Comparison of ENCODE assay signal across 26 mouse cellular contexts in genomic region chr14:14513498-14513897, GRCm38 (mm10).
A peak's percentile ranks its signal among the peaks of the same experiment; 100 is the strongest.
DNase-seq lines count a peak whose midpoint lies in the region; ATAC-seq and TF ChIP-seq lines count a peak whose summit lies in the region.
"Had no signal": no experiment of that assay in that cellular context is flagged by ENCODE, and none has a peak within 500 bp of the region (broad histone marks: within the 10 kb centered on the region; RNA-seq: fewer than 3 reads in every experiment).

No protein-coding gene starts in this region.

- WGBS in intestine, postnatal 0 days = 61% methylated on average over 3 of the region's 3 CpGs
- WGBS in limb, embryonic 10.5 days = 88% methylated on average over 3 of the region's 3 CpGs

- no peak overlapping the region for H3K9ac ChIP-seq in intestine, postnatal 0 days (ENCODE audit: low read depth, low read length)
- H3K9ac ChIP-seq: embryonic facial prominence, embryonic 13.5 days; embryonic facial prominence, embryonic 15.5 days; forebrain, embryonic 12.5 days had no signal

- H3K27ac ChIP-seq in intestine, postnatal 0 days (ENCODE audit: low read depth, low read length) = no peak overlapping the region
- no peak overlapping the region for H3K27ac ChIP-seq in limb, embryonic 10.5 days
- H3K27ac ChIP-seq: embryonic facial prominence, embryonic 13.5 days; embryonic facial prominence, embryonic 15.5 days; forebrain, embryonic 10.5 days; forebrain, embryonic 12.5 days had no signal

- peak; percentile 68 for ATAC-seq in granulocyte monocyte progenitor cell, adult 5-6 weeks (replicated peaks; ENCODE audit: poor library complexity, severe bottlenecking)
- peak; percentile 53 for ATAC-seq in megakaryocyte progenitor cell, adult 5-6 weeks (replicated peaks; ENCODE audit: poor library complexity)
- ATAC-seq in intestine, postnatal 0 days = no peak
- ATAC-seq: activated CD4-positive, CD25-positive, alpha-beta regulatory T cell, adult 4 months; forebrain, embryonic 14.5 days; forebrain, embryonic 16.5 days; Patski had no signal

- no peaks in the 10 kb centered on the region for H3K9me3 ChIP-seq in intestine, postnatal 0 days (ENCODE audit: control insufficient read depth)
- H3K9me3 ChIP-seq in limb, embryonic 10.5 days (replicated peaks) = no peaks in the 10 kb centered on the region
- H3K9me3 ChIP-seq: embryonic facial prominence, embryonic 13.5 days; embryonic facial prominence, embryonic 15.5 days; forebrain, embryonic 10.5 days; forebrain, embryonic 12.5 days had no signal

- DNase-seq in 3T3-L1 (ENCODE audit: low read depth, low spot score) (peak; percentile 8), 416B (ENCODE audit: low read depth) (peak; percentile 90), MN1 (ENCODE audit: low spot score) (no peak)
- DNase-seq in adrenal gland, adult 8-10 months = no peak
- DNase-seq in limb, embryonic 10.5 days (ENCODE audit: low spot score) = no peak
- DNase-seq: adrenal gland, postnatal 10 days; adrenal gland, postnatal 25 days; cerebellum, adult 11 months; cerebellum, adult 18-20 months; cerebellum, adult 8-10 months; cerebellum, adult 9-11 months; cerebellum, postnatal 14 days; cerebellum, postnatal 36 days; embryo, embryonic 11 days had no signal

- no peaks in the 10 kb centered on the region for H3K4me1 ChIP-seq in intestine, postnatal 0 days (replicated peaks; ENCODE audit: control insufficient read depth, insufficient read depth, low read length)
- no peaks in the 10 kb centered on the region for H3K4me1 ChIP-seq in limb, embryonic 10.5 days
- H3K4me1 ChIP-seq: embryonic facial prominence, embryonic 15.5 days; forebrain, embryonic 10.5 days; forebrain, embryonic 12.5 days had no signal

- TF ChIP-seq CTCF in intestine, postnatal 0 days (IDR thresholded peaks at IDR 0.05; ENCODE audit: low read depth) = no peak

- H3K4me3 ChIP-seq in intestine, postnatal 0 days (ENCODE audit: low read depth, low read length) = no peak overlapping the region
- H3K4me3 ChIP-seq in limb, embryonic 10.5 days = no peak overlapping the region
- H3K4me3 ChIP-seq: embryonic facial prominence, embryonic 13.5 days; embryonic facial prominence, embryonic 15.5 days; erythroblast, embryonic 14.5 days; forebrain, embryonic 10.5 days; forebrain, embryonic 12.5 days had no signal

- H3K27me3 ChIP-seq in intestine, postnatal 0 days (replicated peaks; ENCODE audit: control insufficient read depth, insufficient read depth, low read length) = no peaks in the 10 kb centered on the region
- no peaks in the 10 kb centered on the region for H3K27me3 ChIP-seq in limb, embryonic 10.5 days (ENCODE audit: low read depth, poor library complexity, severe bottlenecking)
- H3K27me3 ChIP-seq: embryonic facial prominence, embryonic 13.5 days; embryonic facial prominence, embryonic 15.5 days; forebrain, embryonic 12.5 days; Patski had no signal

- no peaks in the 10 kb centered on the region for H3K36me3 ChIP-seq in intestine, postnatal 0 days (ENCODE audit: control insufficient read depth, insufficient read depth)
- no peaks in the 10 kb centered on the region for H3K36me3 ChIP-seq in limb, embryonic 10.5 days
- H3K36me3 ChIP-seq: embryonic facial prominence, embryonic 13.5 days; embryonic facial prominence, embryonic 15.5 days; forebrain, embryonic 10.5 days; forebrain, embryonic 12.5 days had no signal

- no peak overlapping the region for H3K4me2 ChIP-seq in intestine, postnatal 0 days (replicated peaks; ENCODE audit: low read depth)
- H3K4me2 ChIP-seq: embryonic facial prominence, embryonic 13.5 days; embryonic facial prominence, embryonic 15.5 days; forebrain, embryonic 12.5 days had no signal

Comparison
In these comparisons a context has a peak if more than half of its experiments do, and no peak if none do; other contexts are left out.
1. DNase-seq: peak in 3T3-L1 (single experiment) and 416B (single experiment); none in adrenal gland, adult 8-10 months (single experiment), limb, embryonic 10.5 days (single experiment) and MN1 (single experiment).